Mouse (Mus musculus) yolk sac, embryonic 10.5 days (tissue): Measurements from ENCODE around the gene Slc7a10.
"Not testable (repeated sequence)": the region's sequence is repeated elsewhere in the genome, so short reads cannot be mapped to it uniquely, and the experiment has no call there.

Experiments used
- DNase-seq: peaks from one replicate; pipeline ENCODE4 v3.0.0-alpha.2; 2017; ENCODE audit warnings: low spot score

The Slc7a10 gene

DNA sequence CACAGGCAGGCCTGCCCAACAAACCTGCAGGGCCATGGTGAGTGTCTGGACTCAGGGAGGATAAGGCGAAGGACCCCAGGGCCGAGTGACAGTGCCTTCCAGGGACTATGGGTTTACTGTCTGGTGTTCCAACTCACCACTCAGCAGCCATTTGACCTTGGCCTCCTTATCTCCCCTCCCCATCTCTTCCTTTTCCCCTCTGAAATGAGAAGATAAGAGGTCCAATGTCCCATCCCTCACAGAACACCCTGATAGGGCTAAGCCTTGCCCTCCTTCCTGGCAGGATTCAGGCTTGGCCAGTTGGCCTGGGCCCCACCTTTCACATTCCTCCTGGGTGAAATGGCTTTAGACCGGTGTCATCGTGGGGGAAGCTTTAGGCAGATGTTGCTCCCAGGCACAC, 10.7 kb upstream of the Slc7a10 start:
- no peak for DNase-seq

DNA sequence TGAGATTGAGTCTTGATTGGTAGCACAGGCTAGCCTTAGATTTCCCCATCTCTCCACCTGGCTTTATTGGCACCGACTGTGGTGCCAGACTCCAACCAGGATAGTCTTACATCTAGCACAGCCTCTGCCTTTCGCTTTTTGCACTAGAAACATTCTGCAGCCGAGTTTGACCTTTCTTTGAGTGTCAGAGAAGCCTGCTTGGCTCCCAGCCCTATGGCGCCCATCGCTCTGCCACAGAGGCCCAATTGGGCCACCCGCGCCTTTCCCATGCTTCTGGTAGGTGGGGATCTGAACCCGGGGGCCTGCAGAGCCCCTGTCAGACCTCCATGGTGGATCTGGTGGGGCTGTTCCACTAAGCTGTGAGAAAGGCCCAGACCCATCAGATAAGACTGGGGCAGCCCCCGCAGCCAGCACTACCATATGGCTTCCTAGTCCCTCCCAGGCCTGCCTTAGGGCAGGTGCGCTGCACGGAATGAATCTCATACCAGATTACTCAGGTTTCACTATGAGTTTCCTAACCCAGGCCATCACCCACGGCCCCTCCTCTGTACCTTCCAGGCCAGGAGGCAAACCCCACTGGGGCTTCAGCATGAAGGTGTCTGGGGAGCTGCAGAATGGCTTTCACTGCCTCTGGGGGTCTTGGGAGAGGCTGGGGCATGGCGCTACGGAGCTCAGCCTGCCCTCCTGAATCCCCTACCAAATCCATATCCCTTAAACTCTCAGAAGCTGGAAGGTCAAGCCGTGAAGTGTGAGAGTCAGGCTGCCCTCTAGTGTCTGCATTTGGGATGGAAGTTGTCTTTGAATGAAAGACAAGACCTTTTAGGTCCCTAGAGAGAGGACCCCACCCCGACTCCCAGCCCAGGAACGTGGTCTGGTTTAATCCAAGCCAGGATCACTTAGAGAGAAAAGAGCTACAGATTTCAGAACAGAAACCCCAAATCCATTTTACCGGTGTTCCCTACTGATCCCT, 9.5 kb upstream of the Slc7a10 start:
- DNase-seq: no peak

DNA sequence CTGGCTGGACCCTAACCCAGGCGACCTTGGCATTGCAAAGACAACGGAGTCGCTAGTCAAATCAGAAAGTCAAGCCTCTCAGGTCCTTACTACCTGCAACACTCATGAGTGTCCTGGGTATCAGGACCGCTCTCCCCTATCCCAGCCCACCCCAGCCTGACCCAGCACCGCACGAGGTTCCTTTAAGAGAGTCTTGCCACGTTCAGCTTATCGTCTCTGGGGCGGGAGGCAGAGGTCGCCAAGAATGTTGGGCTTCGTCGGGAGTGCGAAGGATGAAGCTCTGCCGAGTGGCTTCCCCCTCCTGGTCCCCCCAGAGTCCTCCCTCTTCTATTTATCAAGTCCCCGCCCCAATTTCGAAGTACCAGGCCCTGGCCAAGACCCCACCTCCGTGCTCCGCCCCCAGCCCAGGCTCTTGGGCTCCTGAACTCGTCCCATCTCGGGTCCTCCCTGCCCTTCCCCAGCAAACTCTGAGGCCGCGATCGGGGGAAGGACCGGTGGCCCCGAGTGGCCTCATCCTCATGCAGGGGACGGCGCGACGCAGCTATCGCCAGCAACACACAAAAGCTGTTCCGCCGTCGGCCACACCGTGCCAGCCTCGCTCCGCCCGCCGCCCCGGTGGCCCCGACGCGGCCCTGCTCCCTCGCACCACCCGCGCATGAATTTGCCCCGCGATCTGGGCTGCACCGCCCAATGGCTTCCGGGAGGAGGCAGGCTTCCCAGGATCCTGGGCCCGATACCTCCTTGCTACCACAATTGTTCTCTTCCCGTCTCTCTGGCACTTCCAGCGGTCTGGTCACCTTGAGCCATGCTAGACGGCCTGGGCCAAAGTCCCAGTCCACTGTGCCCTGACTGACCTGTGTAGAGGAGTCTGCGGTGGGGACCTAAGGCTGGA, 1.1 kb upstream of the Slc7a10 start:
- DNase-seq: no peak

DNA sequence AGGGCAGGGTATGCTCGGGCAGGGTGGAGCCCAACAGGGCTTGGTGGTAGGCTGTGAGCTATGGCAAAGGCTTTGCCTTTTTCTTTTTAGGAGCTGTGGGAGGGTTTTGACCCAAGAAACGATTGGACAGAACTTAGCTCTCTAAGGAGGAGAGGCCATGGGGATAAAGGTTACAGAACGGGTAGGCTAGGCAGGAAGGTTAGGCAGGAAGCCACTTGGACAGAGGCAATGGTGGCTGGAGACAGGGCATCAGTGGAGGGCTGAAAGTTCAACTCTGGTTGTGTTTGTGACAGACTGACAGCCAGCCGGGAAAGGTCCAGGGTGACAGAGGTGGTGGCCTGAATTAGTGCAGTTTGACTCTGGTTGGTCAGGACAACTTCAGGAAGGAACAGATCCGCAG, 3.5 kb downstream of the Slc7a10 start:
- DNase-seq: no peak

DNA sequence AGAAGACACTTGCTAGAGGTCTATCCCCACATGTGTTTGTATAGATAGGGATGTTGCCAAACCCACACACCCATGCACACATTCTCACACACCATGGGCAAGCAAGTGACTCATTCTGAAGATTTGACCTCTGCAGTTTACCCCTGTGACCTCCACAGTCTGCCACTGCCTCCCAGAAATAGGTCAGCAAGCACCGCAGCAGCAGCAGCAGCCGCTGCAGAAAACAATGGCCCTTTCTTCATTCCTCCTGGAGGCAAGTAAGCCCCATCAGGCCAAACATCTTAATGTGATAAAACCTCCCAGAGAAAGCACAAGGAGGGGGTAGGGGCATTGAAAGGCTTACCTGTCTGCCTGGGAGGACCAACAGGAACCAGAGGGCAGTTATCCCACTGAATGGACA, 5.1 kb downstream of the Slc7a10 start:
- no peak for DNase-seq

DNA sequence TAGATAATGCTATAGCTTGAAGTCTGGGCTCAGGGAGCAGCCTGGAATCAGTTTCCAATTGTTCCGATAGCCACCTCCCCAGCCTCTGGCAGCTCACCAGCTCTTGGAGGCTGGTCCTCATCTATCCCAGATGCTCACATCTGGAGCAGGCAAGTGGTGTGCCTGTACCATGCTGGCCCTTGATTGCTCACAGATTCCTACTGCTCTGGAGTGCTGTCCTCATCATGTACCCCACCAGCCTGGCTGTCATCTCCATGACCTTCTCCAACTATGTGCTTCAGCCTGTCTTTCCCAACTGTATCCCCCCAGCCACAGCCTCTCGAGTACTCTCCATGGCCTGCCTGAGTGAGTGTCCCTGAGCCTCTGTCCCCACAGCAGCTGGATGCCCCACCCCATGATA, 10.8 kb downstream of the Slc7a10 start:
- no peak for DNase-seq

DNA sequence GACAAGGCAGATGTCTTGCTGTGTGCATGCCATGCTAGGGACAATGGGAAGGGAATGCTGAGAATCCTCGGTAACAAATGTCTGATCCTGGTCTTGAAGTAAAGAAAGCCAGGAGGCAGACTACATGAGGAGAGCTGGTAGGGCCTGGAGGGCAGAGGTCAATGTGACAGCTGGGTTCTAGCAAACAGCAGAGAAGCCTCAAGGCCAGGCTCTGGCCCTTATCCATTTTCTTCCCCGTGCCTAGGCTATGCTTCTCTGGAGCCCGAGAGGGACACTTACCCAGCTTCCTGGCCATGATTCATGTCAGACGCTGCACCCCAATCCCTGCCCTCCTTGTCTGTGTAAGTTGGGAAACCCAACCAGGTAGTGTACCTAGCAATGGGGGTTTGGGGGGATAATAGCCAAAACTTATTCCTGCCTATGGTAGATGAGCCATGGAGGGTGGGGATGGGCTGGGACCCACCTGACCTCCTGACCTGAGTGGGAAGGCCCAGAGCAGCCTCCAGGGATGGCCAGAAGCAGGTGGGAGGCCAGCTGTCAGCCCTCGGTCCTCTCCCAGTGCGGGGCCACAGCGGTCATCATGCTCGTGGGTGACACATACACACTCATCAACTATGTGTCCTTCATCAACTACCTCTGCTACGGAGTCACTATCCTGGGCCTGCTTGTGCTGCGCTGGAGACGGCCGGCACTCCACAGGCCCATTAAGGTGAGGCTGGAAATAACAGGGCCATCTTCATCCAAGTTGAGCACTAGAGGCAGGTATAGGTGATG, 13.0 kb downstream of the Slc7a10 start:
- no peak for DNase-seq

DNA sequence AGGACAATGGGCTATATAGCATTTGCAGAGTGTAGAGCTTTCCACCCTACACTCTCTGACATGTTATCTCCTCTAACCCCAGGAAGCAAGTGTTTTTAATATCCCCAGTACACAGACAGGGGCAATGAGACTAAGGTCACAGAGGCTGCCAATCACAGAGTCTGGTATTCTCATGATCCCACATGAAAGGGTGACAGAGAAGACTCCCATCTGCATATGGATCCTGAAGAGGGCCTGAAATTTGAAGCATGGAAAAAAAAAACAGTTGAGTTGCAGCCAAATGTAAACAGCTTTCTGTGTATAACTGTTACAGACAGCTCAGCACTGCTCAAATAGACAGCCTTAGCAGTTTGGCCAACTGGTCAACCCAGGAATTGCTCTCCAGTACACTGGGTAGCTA, 13.6 kb downstream of the Slc7a10 start:
- no peak for DNase-seq

DNA sequence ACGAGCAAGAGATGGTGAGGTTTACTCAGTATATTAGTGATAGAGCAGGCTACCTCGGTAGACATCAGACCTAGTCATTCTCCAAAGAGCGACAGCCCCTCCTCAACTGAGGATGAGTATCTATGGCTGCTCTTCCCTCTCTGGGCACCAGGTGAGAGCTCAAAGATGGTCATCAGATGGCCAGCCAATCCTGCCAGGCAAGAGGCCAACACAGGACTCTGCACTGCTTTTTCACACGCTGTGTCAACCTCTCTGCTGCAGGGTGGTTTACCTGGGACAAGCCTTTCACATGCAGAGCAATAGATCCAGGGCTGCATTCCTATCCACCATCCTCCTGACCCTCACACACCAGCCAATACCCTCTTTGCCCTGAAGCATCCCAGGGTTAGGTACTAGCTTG, 25.6 kb downstream of the Slc7a10 start:
- no peak for DNase-seq

DNA sequence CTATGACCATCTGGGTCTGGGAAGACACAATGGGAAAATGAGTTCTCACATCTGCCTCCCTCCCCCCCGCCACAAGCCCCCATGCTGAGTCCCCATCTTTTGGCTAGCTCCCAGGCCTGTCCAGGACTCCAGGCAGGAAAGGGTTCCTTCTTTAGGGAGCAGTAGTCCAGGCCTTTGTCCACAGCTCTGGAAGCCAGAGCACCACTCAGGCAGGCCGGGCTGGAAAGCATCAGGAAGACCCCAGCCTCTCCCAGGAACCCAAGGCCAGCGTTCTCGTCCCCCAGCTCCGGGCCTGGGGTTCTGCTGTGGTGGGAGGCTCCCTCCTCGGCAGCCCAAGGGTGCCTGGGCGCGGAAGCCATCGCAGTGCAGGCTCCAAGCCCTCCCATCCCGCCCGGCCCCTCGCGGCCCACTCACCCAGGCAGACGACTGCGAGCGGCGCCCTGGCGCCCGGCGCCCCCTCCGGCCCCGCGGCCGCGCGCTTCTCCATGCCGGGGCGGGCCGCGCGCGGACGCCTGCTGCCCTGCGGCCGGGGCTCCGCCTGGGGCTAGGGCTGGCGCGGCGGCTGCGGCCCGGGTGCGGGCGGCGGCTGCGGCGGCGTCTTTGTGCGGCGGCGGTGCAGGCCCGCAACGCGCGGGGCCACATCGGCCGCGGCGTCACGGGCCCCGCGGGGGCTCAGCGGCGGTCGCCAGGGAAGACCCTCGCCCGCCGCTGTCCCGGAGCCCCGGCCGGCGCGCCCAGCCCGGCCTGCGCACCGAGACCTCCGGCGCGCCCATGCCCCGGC, 28.4 kb downstream of the Slc7a10 start:
- DNase-seq: peak; percentile 11

DNA sequence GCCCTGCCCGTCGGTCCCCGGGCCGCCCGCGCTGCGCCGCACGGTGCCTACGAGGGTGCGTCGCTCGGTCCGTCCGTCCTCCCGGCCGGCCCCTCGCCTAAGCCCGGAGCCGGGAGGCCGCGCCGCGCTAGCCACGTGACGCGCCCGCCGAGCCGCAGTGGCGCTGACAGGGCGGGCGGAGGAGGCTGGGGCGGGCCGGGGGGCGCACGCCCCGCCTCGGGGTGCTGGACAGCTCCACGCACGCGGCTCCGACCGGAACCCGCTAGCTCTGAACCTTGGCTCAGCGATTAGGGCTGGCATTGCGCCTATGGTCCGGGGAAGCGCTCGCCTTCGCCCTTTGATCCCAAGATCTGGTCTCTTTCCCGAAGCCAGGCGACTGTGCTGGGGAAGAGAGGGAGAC, 29.0 kb downstream of the Slc7a10 start, which contains the start of gene Lrp3:
Lrp3 (minus strand) TSS at position 274 of the 400 bp plus-strand sequence.
- DNase-seq: peak; percentile 82

DNA sequence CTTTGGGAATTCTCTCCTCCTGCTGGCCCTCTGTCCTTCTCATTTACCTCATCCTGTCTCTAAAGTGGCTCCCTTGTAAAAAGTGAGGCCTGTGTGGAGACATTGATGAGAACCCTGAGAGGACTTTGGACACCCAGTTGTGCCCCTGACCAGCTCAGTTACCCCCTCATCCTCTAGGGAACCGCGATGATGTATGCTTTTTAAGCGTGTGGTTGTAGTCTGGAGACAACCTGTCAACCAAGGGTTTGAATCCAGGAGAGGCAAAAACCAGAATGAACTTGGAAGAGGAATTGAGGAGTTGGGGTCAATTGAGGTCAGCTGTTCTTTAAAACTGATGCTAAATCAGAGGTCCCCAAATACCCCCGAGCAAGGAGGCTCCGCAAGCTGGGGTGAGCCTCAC, 29.5 kb downstream of the Slc7a10 start:
- no peak for DNase-seq

DNA sequence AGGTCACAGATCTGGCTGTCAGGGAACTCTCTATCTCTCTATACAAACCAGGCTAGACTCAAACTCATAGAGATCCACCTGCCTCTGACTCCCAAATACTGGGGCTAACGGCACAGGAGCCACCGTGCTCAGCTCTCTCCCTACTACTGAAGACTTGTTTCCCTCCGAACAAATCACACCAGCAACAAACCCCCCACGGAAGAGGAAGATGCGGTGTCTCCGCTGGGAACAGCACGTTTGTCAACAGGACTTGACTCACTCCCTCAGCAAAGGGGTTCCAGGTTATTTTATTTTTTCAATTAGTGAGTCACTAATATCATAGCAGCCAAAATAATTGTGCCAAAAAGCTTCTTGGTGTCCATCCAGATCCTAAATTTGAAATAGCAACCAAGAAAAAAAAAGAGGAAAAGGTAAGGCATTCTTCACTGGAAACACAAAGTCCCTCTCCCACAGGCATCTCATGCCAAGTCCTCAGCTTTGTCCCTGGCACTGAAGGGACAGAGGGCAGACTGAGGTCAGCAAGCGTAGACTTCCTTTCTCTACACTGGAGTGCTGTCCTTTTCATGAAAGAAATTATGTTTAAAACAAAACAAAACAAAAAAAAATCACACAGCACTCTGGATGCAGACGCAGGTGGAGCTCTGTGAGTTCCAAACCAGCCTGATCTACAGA, 34.6 kb downstream of the Slc7a10 start:
- no peak for DNase-seq

DNA sequence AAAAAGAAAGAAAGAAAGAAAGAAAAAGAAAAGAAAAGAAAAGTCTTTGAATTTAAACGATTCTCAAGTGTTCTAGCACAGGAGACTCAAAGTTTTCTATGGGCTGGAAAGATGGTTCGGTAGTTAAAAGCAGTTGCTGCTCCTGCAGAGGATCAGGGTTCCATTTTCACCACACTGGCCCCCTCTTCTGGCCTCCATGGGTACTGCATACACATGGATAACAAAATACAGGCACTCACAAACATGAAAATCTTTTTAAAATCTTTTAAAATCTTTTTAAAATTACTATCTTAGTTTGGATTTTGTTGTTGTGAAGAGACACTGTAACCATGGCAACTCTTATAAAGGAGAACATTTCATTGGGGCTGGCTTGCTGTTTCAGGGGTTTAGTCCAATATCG, 44.1 kb downstream of the Slc7a10 start:
- no peak for DNase-seq

DNA sequence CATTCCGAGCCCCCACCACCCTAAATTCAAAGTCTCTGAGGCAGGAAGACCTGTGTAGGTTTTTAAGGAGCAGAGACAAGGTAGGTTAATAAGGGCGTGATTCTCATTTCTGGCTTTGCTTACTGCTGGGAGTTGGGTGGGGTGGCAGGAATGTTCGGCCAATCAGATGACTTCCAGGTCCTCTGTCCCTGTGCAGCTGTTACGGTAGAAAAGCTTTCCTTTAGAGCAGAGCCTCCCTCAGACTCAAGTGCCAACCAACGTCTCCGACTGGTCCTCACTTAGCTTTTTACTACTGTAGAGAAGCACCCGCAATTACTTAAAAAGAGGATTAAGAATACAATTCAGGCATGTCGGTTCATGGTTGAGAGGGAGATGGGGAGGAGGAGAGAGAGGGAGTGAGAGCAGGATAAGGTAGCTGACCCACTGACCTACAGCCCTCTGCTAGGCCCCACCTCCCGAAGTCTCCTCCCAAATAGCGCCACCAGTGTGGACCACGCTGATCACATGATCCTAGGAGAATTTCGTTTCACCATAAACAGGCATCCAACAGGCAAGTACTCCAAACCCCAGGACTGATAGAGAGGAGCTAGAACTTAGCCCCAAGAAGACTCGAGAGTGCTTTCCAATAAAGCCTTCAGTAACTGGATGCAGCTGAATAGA, 46.7 kb downstream of the Slc7a10 start:
- no peak for DNase-seq

DNA sequence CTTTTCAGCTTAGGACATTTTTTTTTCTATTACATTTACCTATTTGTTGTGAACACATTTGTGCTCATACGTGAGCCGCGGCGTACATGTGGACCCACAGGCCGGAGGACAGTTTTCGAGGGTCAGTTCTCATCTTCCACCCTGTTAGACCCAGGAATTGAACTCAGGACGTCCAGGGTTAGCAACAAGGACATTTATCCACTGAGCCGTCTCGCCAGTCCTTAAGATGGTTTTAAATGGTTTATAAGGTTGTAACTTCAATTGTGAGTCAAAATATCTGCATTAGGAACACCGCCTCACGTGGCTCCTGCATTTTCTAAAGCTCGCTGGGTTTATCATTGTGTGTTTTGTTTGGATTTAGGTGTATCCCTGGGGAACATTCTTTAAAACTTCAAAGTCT, 47.7 kb downstream of the Slc7a10 start:
- no peak for DNase-seq

DNA sequence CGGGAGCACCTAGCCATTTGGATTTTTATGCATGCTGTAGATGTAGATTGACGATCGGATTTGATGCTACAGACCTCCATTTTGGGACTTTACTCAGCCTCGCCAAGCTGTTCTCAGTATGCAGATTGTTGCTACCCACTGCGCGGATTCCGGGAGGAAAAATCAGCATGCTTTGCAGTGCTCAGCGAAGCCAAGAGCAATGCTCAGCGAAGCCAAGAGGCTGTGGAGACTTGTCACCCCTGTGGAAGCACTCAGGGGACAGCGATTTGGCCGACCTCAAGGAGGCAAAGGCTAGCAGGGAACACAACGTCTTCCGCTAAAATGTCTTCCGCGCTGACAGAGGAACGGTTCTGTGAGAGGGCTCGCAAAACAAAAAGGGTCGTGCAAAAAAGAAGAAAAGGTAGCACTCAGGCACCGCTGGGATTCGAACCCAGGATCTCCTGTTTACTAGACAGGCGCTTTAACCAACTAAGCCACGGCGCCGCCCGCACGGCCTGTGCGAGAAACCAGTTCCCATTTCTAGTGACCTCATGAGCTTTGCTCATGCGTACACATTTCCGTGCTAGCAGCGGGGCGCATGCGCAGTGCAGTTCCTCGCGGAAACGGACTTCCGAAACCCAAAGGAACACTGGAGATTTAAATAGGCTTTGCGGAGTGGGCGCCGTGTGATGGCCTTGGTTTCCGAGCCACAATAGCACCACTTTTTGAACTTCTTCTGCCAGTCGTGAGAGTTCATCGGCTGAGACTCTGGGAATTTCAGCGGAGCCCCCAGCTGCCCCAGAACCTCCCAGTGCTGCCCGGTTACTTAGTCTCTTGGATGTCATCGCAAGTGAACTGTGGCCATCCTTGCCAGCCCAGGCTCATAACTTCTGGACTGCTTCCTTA, 48.4 kb downstream of the Slc7a10 start:
- DNase-seq: peak; percentile 99

DNA sequence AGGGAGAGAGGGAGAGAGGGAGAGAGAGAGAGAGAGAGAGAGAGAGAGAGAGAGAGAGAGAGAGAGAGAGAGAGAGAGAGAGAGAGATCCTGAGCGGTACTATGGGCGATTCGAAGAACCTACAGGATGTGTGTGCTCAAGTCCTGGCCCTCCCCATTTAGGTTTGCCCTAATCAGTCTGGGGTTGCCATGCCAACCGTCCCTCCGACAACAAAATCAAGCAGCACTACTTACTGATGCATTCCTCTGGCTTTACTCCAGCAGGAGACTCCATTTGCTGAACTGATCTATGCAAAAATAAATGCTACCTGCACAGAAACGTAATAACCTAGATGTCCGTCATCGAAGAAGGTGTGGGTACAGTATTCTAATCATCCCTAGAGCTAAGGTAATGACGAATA, 49.1 kb downstream of the Slc7a10 start:
- peak; percentile 51 for DNase-seq

DNA sequence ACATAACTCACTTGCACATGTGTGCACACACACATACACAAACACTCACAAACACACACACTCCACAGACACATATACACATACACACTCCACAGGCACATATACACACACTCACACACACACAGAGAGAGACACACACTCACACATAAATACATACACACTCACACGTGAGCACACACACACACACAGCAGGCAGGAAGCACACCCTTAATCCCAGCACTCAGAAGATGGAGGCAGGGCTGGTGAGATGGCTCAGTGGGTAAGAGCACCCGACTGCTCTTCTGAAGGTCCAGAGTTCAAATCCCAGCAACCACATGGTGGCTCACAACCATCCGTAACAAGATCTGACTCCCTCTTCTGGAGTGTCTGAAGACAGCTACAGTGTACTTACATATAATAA, 51.8 kb downstream of the Slc7a10 start:
- not testable (repeated sequence) for DNase-seq
